Comparison of ENCODE assay signal across 15 mouse cellular contexts in genomic region chr9:73272614-73273013, GRCm38 (mm10).
"Had no signal": no experiment of that assay in that cellular context is flagged by ENCODE, and none has a peak within 500 bp of the region (broad histone marks: within the 10 kb centered on the region; RNA-seq: fewer than 3 reads in every experiment).

No protein-coding gene starts in this region.

- H3K9me3 ChIP-seq: limb, embryonic 15.5 days; liver, embryonic 12.5 days; midbrain, embryonic 10.5 days; neural tube, embryonic 15.5 days had no signal

- H3K36me3 ChIP-seq: limb, embryonic 15.5 days; liver, embryonic 12.5 days; midbrain, embryonic 10.5 days; neural tube, embryonic 15.5 days had no signal

- H3K4me3 ChIP-seq: limb, embryonic 15.5 days; liver, embryonic 12.5 days; midbrain, embryonic 10.5 days; myocyte; neural tube, embryonic 15.5 days had no signal

- DNase-seq: kidney, adult 8-10 months; kidney, postnatal 25 days; layer of hippocampus, adult 9-11 months; lung, embryonic 14.5 days; lung, postnatal 10 days; lung, postnatal 4 days; midbrain, embryonic 14.5 days; thymus, postnatal 36 days had no signal

- H3K4me2 ChIP-seq: limb, embryonic 15.5 days; liver, embryonic 12.5 days; lung, embryonic 14.5 days; neural tube, embryonic 15.5 days had no signal

- ATAC-seq: inflammation-experienced regulatory T-cells, adult 6 months; intestine, postnatal 0 days; liver, embryonic 12.5 days had no signal

- H3K9ac ChIP-seq: limb, embryonic 15.5 days; liver, embryonic 12.5 days; lung, embryonic 14.5 days; neural tube, embryonic 15.5 days had no signal

- H3K27ac ChIP-seq: limb, embryonic 15.5 days; liver, embryonic 12.5 days; midbrain, embryonic 10.5 days; neural tube, embryonic 15.5 days had no signal

- H3K4me1 ChIP-seq: limb, embryonic 15.5 days; liver, embryonic 12.5 days; midbrain, embryonic 10.5 days had no signal

- H3K27me3 ChIP-seq: limb, embryonic 15.5 days; liver, embryonic 12.5 days; neural tube, embryonic 15.5 days had no signal
